Mouse (Mus musculus) midbrain, embryonic 15.5 days (tissue): ENCODE results near the gene Pik3r2. TPM values are rescaled to one million over a fixed set of nuclear protein-coding genes. Genes with fewer than 3 reads are reported as not detected.

Experiments
- ATAC-seq: fragments of 200-750 bp; cut with Nextera tagmentation; replicated peaks from 2 replicates; pipeline ENCODE4 v1.8.0; 2017; ENCODE audit warnings: moderate TSS enrichment
- H3K27ac ChIP-seq: fragments of 300-500 bp; sonication (generic); 2 replicates; pipeline ENCODE4 v1.5.1; 2015; ENCODE audit warnings: mild to moderate bottlenecking, inconsistent platforms
- H3K27me3 ChIP-seq: fragments of 300-500 bp; sonication (generic); replicated peaks from 2 replicates; pipeline ENCODE4 v1.6.1; 2015; ENCODE audit warnings: inconsistent platforms
- H3K36me3 ChIP-seq: fragments of 300-500 bp; sonication (generic); replicated peaks from 2 replicates; pipeline ENCODE4 v1.6.1; 2015; ENCODE audit warnings: inconsistent platforms
- H3K4me1 ChIP-seq: fragments of 300-500 bp; sonication (generic); 2 replicates; pipeline ENCODE4 v1.6.1; 2015; ENCODE audit warnings: inconsistent platforms
- H3K4me2 ChIP-seq: fragments of 300-500 bp; sonication (generic); 2 replicates; pipeline ENCODE4 v1.6.1; 2015; ENCODE audit warnings: inconsistent platforms, mild to moderate bottlenecking, moderate library complexity
- H3K4me3 ChIP-seq: fragments of 300-500 bp; sonication (generic); 2 replicates; pipeline ENCODE4 v1.5.1; 2015; ENCODE audit warnings: mild to moderate bottlenecking, inconsistent platforms
- H3K9ac ChIP-seq: fragments of 300-500 bp; sonication (generic); 2 replicates; pipeline ENCODE4 v1.6.1; 2015; ENCODE audit warnings: mild to moderate bottlenecking, inconsistent platforms
- H3K9me3 ChIP-seq: fragments of 300-500 bp; sonication (generic); 2 replicates; pipeline ENCODE4 v1.6.1; 2016; ENCODE audit warnings: inconsistent platforms
- WGBS: fragments of 180-500 bp; shearing (Covaris S2); methylation state at CpG from one replicate; pipeline ENCODE4 v1.1.7; 2015; ENCODE audit warnings: mixed read lengths; 5-methylcytosine and 5-hydroxymethylcytosine counted together
- polyA plus RNA-seq: library from polyadenylated mRNA; unstranded; fragments of >200 nt; fragmentation: Nextera tagmentation; extraction: Ambion mirVana; gene quantifications from 2 replicates; pipeline ENCODE4 v1.2.1, GENCODE M21; 2015

Gene Pik3r2
- polyA plus RNA-seq, 1 experiment from 2014 or later, result 113 TPM

DNA sequence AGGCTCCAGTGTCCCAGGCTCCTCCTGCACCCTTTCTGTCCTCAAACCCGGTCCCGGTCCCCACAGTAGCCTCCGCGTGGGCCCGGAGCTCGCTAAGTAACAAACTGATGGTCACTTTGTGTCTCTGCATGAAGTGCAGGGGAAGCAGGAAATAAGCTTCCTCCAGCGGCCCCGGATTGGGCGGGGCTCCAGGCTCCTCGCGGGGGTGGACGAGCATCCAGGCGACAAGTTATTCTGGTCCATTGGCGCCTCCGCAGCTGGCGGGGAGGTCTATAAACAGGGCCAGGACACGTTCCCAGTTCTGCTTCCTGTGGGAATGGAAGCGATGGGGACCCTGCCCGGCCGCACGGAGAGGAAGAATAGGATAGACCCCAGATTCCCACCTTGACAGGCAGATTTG lies 23.4 kb downstream of the Pik3r2 start:
- Histone ChIP-seq H3K36me3 (peaks cover 13% of the 10 kb centered on the region; the same call in 1 of the 2 replicates), H3K4me1 (peaks cover 31% of the 10 kb centered on the region), H3K9ac (no peak overlapping the region), H3K4me2 (no peak overlapping the region), H3K4me3 (no peak overlapping the region), H3K9me3 (no peaks in the 10 kb centered on the region), H3K27ac (0 out of 2 replicates have a peak overlapping the region, but pooled peaks have one; percentile 1), H3K27me3 (0 out of 2 replicates have a peak, but pooled peaks cover 12% of the 10 kb centered on the region)
- WGBS, result 36% methylated on average over 21 of the region's 21 CpGs
- no peak for ATAC-seq

DNA sequence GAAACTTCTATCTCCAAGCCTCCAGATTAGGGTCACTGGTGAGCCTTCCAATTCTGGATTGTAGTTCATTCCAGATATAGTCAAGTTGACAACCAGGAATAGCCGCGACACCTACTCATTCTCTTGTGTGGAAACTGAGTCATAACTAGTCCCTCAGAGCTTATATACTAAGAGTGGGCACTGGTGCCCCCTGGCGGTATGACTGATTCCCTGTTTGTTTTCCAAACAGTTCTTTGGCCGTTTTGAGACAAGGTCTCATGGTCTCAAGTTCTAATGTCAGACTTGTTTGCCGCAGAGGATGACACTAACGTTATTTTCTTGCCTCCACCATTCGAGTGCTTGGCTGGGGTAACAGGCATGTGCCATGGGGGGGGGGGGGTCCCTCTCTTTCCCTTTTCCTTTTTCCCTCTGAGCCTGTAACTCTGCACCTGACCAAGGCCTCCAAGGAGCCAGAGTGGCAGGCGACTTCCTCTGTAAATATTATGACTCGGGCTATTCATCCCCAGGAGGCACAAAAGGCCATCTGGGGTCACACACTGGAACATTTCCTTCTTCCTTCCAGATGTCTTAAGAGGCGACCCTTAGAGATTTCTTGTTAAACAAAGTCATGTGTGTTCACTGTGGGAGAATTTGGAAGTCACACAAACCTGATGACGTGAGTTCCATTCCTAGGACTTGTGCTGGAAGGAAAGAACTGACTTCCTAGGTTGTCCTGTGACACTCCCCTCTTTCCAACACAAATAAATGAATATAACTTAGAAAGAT lies 24.3 kb downstream of the Pik3r2 start:
- Histone ChIP-seq H3K4me2 (no peak overlapping the region), H3K9me3 (no peaks in the 10 kb centered on the region), H3K9ac (no peak overlapping the region), H3K4me1 (peaks cover 21% of the 10 kb centered on the region), H3K27ac (no peak overlapping the region), H3K36me3 (peaks cover 6% of the 10 kb centered on the region; the same call in 1 of the 2 replicates), H3K4me3 (no peak overlapping the region), H3K27me3 (peaks cover 13% of the 10 kb centered on the region; the same call in 1 of the 2 replicates)
- no peak for ATAC-seq
- WGBS, result 42% methylated on average over 11 of the region's 11 CpGs

DNA sequence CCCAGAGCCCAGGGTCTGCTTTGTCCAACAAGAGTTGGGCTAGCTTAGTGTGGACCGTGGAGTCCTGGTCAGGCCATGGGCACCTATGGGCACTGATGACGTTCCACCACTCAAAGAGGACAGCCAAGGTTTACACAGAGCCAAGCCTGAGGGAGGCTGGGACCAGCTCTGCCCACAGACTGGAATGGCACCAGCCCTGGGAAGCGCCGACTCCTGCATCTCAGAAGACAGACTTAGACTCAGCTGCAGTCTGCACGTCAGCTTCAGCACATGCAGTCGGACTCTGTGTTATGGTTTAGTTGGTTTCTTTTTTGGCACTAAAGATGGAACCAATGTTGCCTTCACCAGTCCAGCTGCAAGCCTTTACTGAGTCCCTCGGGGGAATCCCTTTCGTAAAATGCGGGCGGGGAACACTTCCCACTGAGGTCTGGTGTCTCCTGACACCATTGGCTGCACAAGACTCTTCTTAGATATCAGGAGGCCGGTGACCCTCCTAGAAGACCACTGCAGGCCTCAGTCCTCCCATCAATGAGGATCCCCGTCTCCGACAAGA lies 26.3 kb downstream of the Pik3r2 start:
- Histone ChIP-seq H3K27me3 (peaks cover 29% of the 10 kb centered on the region), H3K4me2 (no peak overlapping the region), H3K4me3 (no peak overlapping the region), H3K27ac (no peak overlapping the region), H3K9ac (no peak overlapping the region), H3K36me3 (no peaks in the 10 kb centered on the region), H3K9me3 (no peaks in the 10 kb centered on the region), H3K4me1 (peaks cover 1% of the 10 kb centered on the region)
- WGBS, result 86% methylated on average over 13 of the region's 13 CpGs
- ATAC-seq, result no peak

DNA sequence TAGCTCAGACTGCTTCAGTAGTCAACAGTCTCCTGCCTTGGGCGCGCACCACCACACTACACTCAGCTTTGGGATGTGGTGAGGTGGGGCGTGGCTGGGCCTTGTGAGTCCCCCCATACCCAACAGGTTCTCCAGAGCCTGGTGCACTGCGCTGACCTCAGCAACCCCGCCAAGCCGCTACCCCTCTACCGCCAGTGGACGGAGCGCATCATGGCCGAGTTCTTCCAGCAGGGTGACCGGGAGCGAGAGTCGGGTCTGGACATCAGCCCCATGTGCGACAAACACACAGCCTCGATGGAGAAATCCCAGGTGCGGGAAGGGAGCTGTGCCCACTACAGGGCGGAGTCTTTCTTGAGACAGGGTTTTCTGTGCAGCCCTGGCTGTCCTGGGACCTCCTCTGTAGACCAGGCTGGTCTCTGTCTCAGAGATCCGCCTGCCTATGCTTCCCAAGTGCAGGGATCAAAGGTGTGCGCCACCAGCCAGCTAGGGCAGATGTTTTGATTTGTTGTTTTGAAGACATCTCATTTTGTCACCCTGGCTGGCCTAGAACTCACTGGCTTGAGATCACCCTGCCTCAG lies 27.3 kb downstream of the Pik3r2 start:
- H3K4me1 ChIP-seq, result peaks cover 2% of the 10 kb centered on the region
- no peak overlapping the region for H3K27ac ChIP-seq
- H3K4me3 ChIP-seq, result no peak overlapping the region
- no peaks in the 10 kb centered on the region for H3K36me3 ChIP-seq
- no peaks in the 10 kb centered on the region for H3K9me3 ChIP-seq
- H3K27me3 ChIP-seq, result peaks cover 37% of the 10 kb centered on the region
- ATAC-seq, result no peak
- no peak overlapping the region for H3K9ac ChIP-seq
- 81% methylated on average over 19 of the region's 19 CpGs for WGBS
- no peak overlapping the region for H3K4me2 ChIP-seq

DNA sequence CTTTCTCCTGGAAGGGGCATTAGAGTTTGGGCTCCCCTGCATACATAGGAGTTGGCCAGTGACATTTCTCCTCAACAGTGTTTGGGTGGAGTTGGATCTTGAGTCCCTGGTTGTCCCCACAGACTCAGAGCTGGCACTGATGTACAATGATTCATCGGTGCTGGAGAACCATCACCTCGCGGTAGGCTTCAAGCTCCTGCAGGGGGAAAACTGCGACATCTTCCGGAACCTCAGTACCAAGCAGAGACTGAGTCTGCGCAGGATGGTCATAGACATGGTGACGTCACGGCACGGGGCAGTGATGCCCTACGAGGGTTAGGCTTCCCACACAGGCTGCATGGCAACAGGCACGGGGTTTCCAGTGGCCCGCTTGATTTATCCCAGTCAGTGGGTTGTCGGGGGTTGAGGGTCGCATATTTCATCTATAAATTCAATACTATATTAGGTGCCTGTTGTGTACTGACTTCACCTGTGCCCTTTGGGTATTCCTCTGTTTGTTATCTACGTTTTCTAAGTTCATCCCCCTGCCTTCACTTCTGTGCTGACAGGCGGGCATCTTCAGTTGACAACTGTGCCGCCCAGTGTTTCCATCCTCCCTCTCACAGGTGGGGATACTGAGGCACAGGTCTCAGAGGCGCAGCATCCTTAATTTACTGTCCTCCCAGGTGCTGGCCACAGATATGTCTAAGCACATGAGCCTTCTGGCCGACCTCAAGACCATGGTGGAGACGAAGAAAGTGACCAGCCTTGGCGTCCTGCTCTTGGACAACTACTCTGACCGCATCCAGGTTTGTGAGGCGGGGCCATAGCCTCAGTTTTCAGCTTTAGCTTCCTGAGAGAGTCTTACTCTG lies 28.0 kb downstream of the Pik3r2 start:
- ATAC-seq, result no peak
- no peaks in the 10 kb centered on the region for H3K36me3 ChIP-seq
- H3K27me3 ChIP-seq, result peaks cover 44% of the 10 kb centered on the region
- no peak overlapping the region for H3K27ac ChIP-seq
- H3K9ac ChIP-seq, result no peak overlapping the region
- H3K4me2 ChIP-seq, result no peak overlapping the region
- H3K9me3 ChIP-seq, result no peaks in the 10 kb centered on the region
- 87% methylated on average over 23 of the region's 23 CpGs for WGBS
- H3K4me1 ChIP-seq, result peaks cover 9% of the 10 kb centered on the region
- H3K4me3 ChIP-seq, result no peak overlapping the region

DNA sequence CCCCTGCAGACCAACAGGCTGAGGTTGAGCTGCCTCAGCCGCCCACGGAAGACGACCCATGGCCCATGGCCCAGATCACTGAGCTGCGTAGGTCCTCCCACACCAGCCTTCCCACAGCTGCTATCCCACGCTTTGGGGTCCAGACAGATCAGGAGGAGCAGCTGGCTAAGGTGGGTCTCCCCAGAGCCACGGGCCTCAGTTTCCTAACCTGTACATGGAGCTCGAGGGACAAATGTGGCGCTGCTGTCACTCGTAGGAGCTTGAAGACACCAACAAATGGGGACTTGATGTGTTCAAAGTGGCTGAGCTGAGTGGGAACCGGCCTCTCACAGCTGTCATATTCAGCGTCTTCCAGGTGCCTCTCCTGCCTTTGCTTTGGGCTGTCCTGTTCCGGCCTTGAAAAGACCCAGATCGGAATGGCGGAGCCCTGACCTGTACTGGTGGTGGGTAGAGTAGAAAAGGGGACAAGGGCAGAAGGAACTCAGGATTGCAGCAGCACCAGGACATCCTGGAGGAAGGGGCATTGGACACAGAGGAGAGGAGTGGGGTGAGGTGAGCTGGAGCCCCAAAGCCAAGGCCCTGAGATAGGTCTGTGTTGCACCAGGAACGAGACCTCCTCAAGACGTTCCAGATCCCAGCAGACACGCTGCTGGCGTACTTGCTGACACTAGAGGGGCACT lies 29.2 kb downstream of the Pik3r2 start:
- Histone ChIP-seq H3K27ac (no peak overlapping the region), H3K9me3 (no peaks in the 10 kb centered on the region), H3K27me3 (peaks cover 55% of the 10 kb centered on the region), H3K4me3 (no peak overlapping the region), H3K9ac (no peak overlapping the region), H3K4me1 (peaks cover 17% of the 10 kb centered on the region), H3K36me3 (no peaks in the 10 kb centered on the region), H3K4me2 (no peak overlapping the region)
- no peak for ATAC-seq
- WGBS, result 87% methylated on average over 18 of the region's 18 CpGs

DNA sequence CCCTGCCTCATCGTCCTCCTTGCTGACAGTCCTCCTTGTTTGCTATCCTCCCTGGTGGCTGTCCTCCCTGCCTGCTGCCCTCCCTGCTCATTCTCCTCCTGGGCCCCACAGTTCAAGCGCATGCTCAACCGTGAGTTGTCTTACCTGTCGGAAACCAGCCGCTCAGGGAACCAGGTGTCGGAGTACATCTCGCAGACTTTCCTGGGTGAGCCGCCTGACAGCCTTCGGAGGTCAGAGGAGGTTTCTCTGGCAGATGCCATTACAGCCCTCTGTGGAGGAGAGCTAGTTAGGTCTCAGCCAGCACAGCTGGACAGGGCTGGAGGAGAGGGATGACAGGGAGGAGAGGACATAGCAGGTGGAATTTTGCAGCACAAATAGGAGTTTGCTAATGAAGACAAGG lies 29.8 kb downstream of the Pik3r2 start:
- 78% methylated on average over 9 of the region's 9 CpGs for WGBS
- Histone ChIP-seq H3K4me3 (no peak overlapping the region), H3K4me2 (no peak overlapping the region), H3K27ac (no peak overlapping the region), H3K4me1 (peaks cover 17% of the 10 kb centered on the region), H3K27me3 (peaks cover 62% of the 10 kb centered on the region), H3K36me3 (no peaks in the 10 kb centered on the region), H3K9me3 (no peaks in the 10 kb centered on the region), H3K9ac (no peak overlapping the region)
- no peak for ATAC-seq

DNA sequence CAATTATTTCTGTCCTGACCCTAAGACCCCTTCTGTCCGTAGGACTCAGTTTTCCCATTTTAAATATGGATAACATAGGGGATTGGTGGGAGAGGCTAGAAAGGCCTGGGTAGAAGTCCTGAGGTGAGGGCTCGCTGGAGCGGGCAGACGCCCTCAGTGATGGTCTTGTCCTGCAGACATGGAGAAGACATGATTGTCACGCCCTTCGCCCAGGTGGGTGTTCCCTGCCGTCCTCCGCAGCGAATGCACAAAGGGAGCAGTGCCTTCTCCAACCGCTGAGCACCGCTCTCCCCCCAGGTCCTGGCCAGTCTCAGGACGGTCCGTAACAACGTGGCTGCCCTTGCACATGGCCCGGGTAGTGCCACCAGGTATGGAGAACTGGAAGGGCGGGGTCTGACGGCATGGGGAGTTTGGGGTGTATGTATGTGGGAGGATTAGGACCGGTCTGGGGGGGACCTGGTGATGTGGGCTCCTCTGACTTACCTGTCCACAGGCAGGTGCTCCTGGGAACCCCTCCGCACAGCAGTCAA lies 30.8 kb downstream of the Pik3r2 start:
- Histone ChIP-seq H3K9ac (no peak overlapping the region), H3K27ac (no peak overlapping the region), H3K9me3 (no peaks in the 10 kb centered on the region), H3K27me3 (peaks cover 65% of the 10 kb centered on the region), H3K4me2 (no peak overlapping the region), H3K36me3 (no peaks in the 10 kb centered on the region), H3K4me1 (peaks cover 17% of the 10 kb centered on the region), H3K4me3 (no peak overlapping the region)
- ATAC-seq, result no peak
- 63% methylated on average over 19 of the region's 19 CpGs for whole genome bisulfite sequencing

DNA sequence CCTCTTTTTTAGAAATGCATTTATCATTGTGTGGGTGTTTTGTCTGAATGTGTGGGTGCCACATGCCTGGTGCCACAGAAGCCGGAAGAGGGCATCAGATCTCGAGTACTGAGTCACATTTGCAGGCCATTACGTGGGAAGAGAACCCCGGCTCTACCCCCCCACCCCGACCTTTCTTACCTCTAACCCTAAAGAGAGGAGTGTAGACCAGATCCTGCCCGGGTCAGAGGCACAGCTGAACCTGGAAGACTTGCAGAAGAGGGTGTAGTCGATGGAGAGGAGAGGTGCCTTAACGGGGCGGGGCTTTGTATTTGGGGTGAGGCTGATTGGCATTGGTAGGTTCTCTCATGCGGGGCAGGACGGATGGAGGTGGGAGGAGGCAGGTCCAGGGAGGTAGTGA lies 31.7 kb downstream of the Pik3r2 start:
- H3K4me2 ChIP-seq, result no peak overlapping the region

DNA sequence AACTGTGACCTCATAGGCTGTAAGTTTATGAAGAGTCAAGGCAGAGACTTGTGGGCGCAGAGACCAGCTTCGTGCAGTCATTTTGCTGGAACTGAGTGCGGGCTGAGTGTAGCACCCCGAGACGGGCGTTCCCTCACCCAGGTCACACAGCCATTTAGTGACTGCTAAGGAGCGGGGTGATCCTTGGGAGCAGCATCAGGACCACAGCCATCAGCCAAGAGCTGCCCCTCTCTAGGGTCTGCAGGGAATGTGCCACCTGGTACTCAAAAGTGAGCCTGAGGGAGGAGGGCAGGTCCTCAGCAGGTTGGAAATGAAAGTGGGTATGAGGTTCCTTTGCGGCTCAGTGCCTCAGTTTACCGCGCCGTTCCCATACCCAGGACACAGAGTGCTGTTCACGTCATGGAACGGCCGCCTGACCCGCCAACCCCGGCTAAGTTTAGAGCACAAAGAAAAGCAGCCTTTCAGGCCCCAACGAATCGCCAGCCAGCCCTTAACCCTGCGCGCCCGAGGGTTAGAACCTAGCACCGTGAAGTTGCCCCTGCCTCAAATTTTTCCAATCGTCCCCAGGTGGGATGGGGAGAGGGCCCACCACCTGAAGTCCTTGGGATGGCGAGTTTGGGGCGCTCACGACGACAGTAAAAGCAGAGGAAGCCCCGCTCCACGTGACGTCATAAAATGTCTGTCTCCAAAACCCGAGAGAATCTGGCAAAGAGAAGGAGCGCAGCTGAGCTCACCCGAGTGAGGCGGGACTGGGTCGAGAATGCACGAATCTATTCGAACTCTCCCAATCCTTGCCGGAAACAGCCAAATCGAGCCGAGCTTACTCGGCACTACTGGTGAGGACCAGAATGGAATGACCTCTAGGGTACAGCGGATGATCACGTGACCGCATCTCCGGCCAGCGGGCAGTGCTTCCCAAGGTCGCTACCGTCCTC lies 32.6 kb downstream of the Pik3r2 start:
- peaks cover 17% of the 10 kb centered on the region for H3K4me1 ChIP-seq
- peak; percentile 15; the same call in 1 of the 2 replicates for ATAC-seq
- peak overlapping the region; percentile 54 for H3K4me2 ChIP-seq
- H3K27ac ChIP-seq, result no peak overlapping the region
- peak overlapping the region; percentile 35 for H3K4me3 ChIP-seq
- H3K9me3 ChIP-seq, result no peaks in the 10 kb centered on the region
- no peaks in the 10 kb centered on the region for H3K36me3 ChIP-seq
- peaks cover 57% of the 10 kb centered on the region for H3K27me3 ChIP-seq
- H3K9ac ChIP-seq, result peak overlapping the region; percentile 18
- 5% methylated on average over 48 of the region's 48 CpGs for WGBS

More for the DNA sequence above, 31.7 kb downstream of the Pik3r2 start:
- H3K4me1 ChIP-seq, result peaks cover 17% of the 10 kb centered on the region
- peaks cover 65% of the 10 kb centered on the region for H3K27me3 ChIP-seq
- WGBS, result 62% methylated on average over 11 of the region's 11 CpGs
- H3K36me3 ChIP-seq, result no peaks in the 10 kb centered on the region
- no peak overlapping the region for H3K4me3 ChIP-seq
- no peak overlapping the region for H3K9ac ChIP-seq
- H3K9me3 ChIP-seq, result no peaks in the 10 kb centered on the region
- H3K27ac ChIP-seq, result no peak overlapping the region
- no peak for ATAC-seq
